Mouse (Mus musculus) limb, embryonic 14.5 days (tissue): ENCODE measurements around the gene Ppm1m. TPM values are rescaled to one million over a fixed set of nuclear protein-coding genes. Genes with fewer than 3 reads are reported as not detected.

Experiments
- ATAC-seq: fragments of 200-750 bp; cut with Nextera tagmentation; 2 replicates; pipeline ENCODE4 v1.8.0; 2017; ENCODE audit warnings: low read depth, moderate number of reproducible peaks, moderate TSS enrichment; ENCODE audit not compliant: low FRiP score
- DNase-seq: peaks from one replicate; pipeline ENCODE4 v3.0.0-alpha.2; 2015; ENCODE audit warnings: low spot score
- H3K27ac ChIP-seq: fragments of 300-500 bp; sonication (generic); replicated peaks from 2 replicates; pipeline ENCODE4 v1.5.1; 2014; ENCODE audit warnings: low read depth, mild to moderate bottlenecking, low read length, moderate library complexity, mixed read lengths
- H3K27me3 ChIP-seq: fragments of 300-500 bp; sonication (generic); 2 replicates; pipeline ENCODE4 v1.6.1; 2014; ENCODE audit warnings: low read length, mixed read lengths; ENCODE audit not compliant: control insufficient read depth, insufficient read depth
- H3K36me3 ChIP-seq: fragments of 300-500 bp; sonication (generic); 2 replicates; pipeline ENCODE4 v1.6.1; 2014; ENCODE audit warnings: mild to moderate bottlenecking, low read length, moderate library complexity, mixed read lengths; ENCODE audit not compliant: control insufficient read depth, insufficient read depth
- H3K4me1 ChIP-seq: fragments of 300-500 bp; sonication (generic); 2 replicates; pipeline ENCODE4 v1.6.1; 2014; ENCODE audit warnings: antibody characterized with exemption, low read length, mixed read lengths; ENCODE audit not compliant: control insufficient read depth, insufficient read depth
- H3K4me2 ChIP-seq: fragments of 300-500 bp; sonication (generic); replicated peaks from 2 replicates; pipeline ENCODE4 v1.6.1; 2014; ENCODE audit warnings: low read depth, mild to moderate bottlenecking, low read length, moderate library complexity; ENCODE audit not compliant: severe bottlenecking
- H3K4me3 ChIP-seq: fragments of 300-500 bp; sonication (generic); replicated peaks from 2 replicates; pipeline ENCODE4 v1.5.1; 2014; ENCODE audit warnings: low read length
- H3K9ac ChIP-seq: fragments of 300-500 bp; sonication (generic); 2 replicates; pipeline ENCODE4 v1.6.1; 2014; ENCODE audit warnings: mild to moderate bottlenecking, low read depth, low read length, moderate library complexity; ENCODE audit not compliant: severe bottlenecking
- H3K9me3 ChIP-seq: fragments of 300-500 bp; sonication (generic); 2 replicates; pipeline ENCODE4 v1.6.1; 2016; ENCODE audit warnings: low read length; ENCODE audit not compliant: control insufficient read depth
- POLR2A ChIP-seq: fragments of 200-500 bp; IDR thresholded peaks from 2 replicates; pipeline ENCODE4 v1.8.0; 2012; ENCODE audit warnings: inconsistent platforms, mild to moderate bottlenecking, moderate library complexity, borderline replicate concordance; ENCODE audit not compliant: insufficient read depth, insufficient read length; ENCODE audit errors: extremely low read depth
- WGBS: fragments of 180-500 bp; shearing (Covaris S2); extraction: QIAGEN DNeasy Blood & Tissue Kit; methylation state at CpG from one replicate; pipeline ENCODE4 v1.1.7; 2014; 5-methylcytosine and 5-hydroxymethylcytosine counted together
- polyA plus RNA-seq, 2 experiments: library from polyadenylated mRNA; depleted of rRNA in 1 of 2; stranded (reverse) in 1 of 2; unstranded in 1 of 2; fragments of >200 nt; fragmentation: Nextera tagmentation in 1 of 2; extraction: Ambion mirVana in 1 of 2; gene quantifications; 2 replicates each; pipeline versions ENCODE4 v1.2.1 to v1.2.3; 2012 to 2014

Ppm1m gene
- polyA plus RNA-seq, 2 experiments: 39.2 to 87.0 TPM

DNA sequence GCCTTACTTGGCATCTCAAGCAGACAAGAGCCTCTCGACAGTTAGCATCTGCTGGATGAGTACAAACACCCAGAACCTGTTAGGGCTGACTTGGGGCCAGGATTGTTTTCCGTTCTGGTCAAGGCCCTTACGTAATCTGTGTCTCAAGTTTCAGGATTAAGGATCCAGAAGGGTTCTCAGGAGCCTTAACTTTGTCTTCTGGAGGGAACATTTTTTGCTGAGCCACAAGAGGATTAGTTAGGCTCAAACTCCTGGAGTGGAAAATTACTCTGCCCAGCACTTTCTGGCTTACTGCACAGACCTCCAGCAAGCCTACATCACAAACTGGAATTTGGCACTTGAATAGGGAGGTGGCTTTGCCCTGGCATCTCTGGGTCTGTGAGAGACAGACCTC is 37.3 kb upstream of the Ppm1m start:
- DNase-seq (no peak), ATAC-seq (no peak)
- Histone ChIP-seq H3K36me3 (peaks cover 94% of the 10 kb centered on the region), H3K9me3 (no peaks in the 10 kb centered on the region), H3K27me3 (no peaks in the 10 kb centered on the region), H3K4me2 (no peak overlapping the region), H3K4me1 (no peaks in the 10 kb centered on the region), H3K9ac (no peak overlapping the region), H3K4me3 (no peak overlapping the region), H3K27ac (no peak overlapping the region)
- WGBS: 88% methylated on average over 3 of the region's 3 CpGs
- TF ChIP-seq POLR2A: no peak

DNA sequence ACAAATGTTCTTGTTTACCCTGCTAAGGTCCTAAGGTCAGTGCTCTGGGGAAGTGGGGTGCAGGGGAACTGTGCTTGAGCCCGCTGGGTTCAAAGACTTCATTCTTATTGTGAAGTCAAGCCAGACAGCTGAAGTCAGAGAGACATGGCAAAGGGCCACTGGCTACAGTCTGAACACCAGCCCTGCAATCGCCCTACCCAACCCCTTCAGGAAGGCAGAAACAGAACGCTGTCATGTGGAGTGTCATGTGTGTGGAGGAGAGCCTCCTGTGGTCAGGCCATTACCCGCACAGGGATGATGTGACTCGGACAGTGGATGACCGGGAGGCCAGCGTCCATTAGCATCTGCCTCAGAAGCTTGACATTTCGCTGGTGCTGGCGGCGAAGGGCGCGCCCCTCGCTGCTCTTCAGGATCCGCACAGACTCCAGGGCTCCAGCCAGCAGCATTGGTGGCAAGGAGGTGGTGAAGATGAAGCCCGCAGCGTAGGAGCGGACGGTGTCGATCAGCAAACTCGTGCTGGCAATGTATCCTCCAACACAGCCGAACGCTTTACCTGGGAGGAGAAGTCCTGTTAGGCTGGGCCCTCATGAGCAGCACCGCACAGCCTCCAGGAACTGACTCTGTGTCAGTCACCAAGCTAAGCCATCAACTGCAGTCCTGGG is 36.7 kb upstream of the Ppm1m start:
- ATAC-seq (no peak), DNase-seq (no peak)
- H3K4me1 ChIP-seq: no peaks in the 10 kb centered on the region
- peaks cover 89% of the 10 kb centered on the region for H3K36me3 ChIP-seq
- no peak for TF ChIP-seq POLR2A
- no peaks in the 10 kb centered on the region for H3K9me3 ChIP-seq
- no peak overlapping the region for H3K27ac ChIP-seq
- H3K27me3 ChIP-seq: no peaks in the 10 kb centered on the region
- H3K4me2 ChIP-seq: no peak overlapping the region
- no peak overlapping the region for H3K9ac ChIP-seq
- no peak overlapping the region for H3K4me3 ChIP-seq
- 91% methylated on average over 23 of the region's 23 CpGs for WGBS

DNA sequence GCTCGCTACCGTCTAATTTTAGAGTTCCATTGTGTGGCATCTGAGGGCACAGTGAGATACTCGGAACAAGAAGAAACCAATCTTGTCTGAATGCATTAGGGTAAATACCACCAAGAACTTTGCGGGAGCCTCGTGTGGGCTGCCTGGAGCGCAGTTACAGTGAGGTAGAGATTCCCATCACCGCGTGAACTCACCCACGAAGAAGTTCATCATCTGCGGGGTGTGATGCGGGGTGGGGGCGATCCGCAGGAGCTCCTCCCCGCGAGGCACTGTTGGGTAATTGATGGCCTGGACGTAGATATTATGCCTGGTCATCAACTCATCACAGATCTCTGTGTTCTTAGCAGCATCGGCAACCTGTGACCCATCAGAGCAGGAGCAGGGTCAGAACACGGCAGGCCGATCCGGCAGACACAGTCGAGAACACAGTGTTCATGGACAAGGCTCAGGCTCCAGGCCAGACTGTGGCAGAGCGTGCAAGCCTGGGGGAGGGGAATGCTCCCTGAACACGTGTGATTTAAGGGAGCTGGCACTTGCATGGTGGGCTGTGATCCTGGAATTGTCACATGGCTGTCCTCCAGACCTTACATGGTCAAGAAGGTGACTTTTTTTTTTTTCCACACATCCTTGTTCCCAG is 35.8 kb upstream of the Ppm1m start:
- no peak for ATAC-seq

DNA sequence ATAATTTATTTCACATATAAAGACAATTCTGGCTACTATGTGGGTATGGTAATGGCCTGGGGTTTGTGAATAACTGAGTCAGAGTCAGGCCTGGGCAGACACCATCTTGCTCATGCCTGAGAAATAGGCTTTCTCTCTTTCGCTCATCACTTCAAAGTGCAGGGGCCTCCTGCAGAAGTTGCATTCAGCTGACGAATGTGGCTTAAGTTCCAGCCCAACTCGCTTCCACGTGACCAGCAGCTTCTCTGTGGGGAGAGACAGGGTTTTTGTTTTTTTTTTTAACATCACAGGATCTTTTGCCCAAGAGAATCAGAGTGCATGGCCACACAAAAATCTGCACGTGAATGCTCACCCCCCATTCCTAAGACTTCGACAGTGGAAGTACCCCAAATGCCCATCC is 34.4 kb upstream of the Ppm1m start:
- DNase-seq (no peak), ATAC-seq (no peak)
- no peak overlapping the region for H3K4me2 ChIP-seq
- H3K27ac ChIP-seq: no peak overlapping the region
- no peak overlapping the region for H3K9ac ChIP-seq
- no peaks in the 10 kb centered on the region for H3K9me3 ChIP-seq
- no peak overlapping the region for H3K4me3 ChIP-seq
- H3K4me1 ChIP-seq: no peaks in the 10 kb centered on the region
- H3K36me3 ChIP-seq: peaks cover 67% of the 10 kb centered on the region
- no peaks in the 10 kb centered on the region for H3K27me3 ChIP-seq
- TF ChIP-seq POLR2A: no peak
- WGBS: 77% methylated on average over 6 of the region's 6 CpGs

More for the DNA sequence above, 35.8 kb upstream of the Ppm1m start:
- H3K4me2 ChIP-seq: no peak overlapping the region
- no peak for DNase-seq
- H3K27me3 ChIP-seq: no peaks in the 10 kb centered on the region
- H3K4me1 ChIP-seq: no peaks in the 10 kb centered on the region
- no peak overlapping the region for H3K27ac ChIP-seq
- no peak overlapping the region for H3K9ac ChIP-seq
- 92% methylated on average over 23 of the region's 23 CpGs for WGBS
- no peak for TF ChIP-seq POLR2A
- no peaks in the 10 kb centered on the region for H3K9me3 ChIP-seq
- H3K4me3 ChIP-seq: no peak overlapping the region
- H3K36me3 ChIP-seq: peaks cover 81% of the 10 kb centered on the region

DNA sequence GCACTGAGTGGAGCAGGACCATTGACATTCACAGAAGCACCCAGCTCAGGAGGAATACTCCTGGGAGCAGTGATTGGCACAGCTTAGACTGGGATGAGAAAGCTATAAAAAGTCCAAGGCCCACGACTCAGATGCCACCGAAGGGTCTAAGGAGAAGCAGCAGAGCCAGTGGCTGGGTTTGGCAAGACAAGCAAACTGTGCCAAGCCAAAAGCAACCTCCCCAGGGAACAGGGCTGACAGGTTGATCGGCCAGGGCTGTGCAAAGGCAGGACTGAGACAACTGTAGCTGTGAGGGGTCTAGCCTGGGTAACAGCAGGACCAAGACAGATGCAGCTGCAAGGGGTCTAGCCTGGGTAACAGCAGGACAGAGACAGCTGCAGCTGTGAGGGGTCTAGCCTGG is 33.4 kb upstream of the Ppm1m start:
- no peaks in the 10 kb centered on the region for H3K9me3 ChIP-seq
- no peaks in the 10 kb centered on the region for H3K4me1 ChIP-seq
- no peak for TF ChIP-seq POLR2A
- no peaks in the 10 kb centered on the region for H3K27me3 ChIP-seq
- H3K36me3 ChIP-seq: peaks cover 57% of the 10 kb centered on the region
- H3K4me3 ChIP-seq: no peak overlapping the region
- no peak for ATAC-seq
- DNase-seq: no peak
- no peak overlapping the region for H3K27ac ChIP-seq
- H3K4me2 ChIP-seq: no peak overlapping the region
- H3K9ac ChIP-seq: no peak overlapping the region
- 86% methylated on average over 3 of the region's 3 CpGs for WGBS
